Mouse (Mus musculus): ENCODE data around the gene Mif4gd.
"Not testable (repeated sequence)": the region's sequence is repeated elsewhere in the genome, so short reads cannot be mapped to it uniquely, and the experiment has no call there.

GRCm38 (mm10) chr11:115645498-115645897 is 32.7 kb upstream of the Mif4gd start:
- TF ChIP-seq CTCF, EP300 (IDR thresholded peaks at IDR 0.05; ENCODE audit: low read depth): not testable (repeated sequence)
